Mouse (Mus musculus): Measurements from ENCODE around the gene Dennd6a.

The Dennd6a gene

GRCm38 (mm10) chr14:26571951-26572675 lies 1.5 kb upstream of the Dennd6a start:
- no peak for DNase-seq (ENCODE audit: low read depth, low spot score)

GRCm38 (mm10) chr14:26576255-26576780 lies 2.7 kb downstream of the Dennd6a start:
- DNase-seq (ENCODE audit: low read depth, low spot score), result no peak

DNA sequence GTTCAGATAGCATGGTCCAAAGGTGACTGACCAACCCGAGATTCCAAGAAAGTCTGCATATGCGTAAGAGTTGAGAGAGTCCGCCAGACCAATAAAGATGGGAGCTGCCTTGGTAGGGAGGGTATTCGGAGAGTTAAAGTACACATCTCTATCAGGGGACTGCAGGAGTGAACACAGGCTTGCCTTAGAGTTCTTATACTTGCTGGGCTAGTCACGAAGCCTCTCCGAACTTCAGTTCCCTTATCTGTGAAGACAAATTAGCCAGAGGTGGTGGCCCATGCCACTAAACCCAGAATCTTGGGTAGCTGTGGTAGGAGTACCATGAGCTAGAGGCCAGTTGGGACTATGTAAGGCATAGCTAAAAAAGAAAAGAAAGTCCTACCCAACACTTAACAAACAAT lies 5.1 kb downstream of the Dennd6a start:
- no peak for DNase-seq (ENCODE audit: low read depth, low spot score)

DNA sequence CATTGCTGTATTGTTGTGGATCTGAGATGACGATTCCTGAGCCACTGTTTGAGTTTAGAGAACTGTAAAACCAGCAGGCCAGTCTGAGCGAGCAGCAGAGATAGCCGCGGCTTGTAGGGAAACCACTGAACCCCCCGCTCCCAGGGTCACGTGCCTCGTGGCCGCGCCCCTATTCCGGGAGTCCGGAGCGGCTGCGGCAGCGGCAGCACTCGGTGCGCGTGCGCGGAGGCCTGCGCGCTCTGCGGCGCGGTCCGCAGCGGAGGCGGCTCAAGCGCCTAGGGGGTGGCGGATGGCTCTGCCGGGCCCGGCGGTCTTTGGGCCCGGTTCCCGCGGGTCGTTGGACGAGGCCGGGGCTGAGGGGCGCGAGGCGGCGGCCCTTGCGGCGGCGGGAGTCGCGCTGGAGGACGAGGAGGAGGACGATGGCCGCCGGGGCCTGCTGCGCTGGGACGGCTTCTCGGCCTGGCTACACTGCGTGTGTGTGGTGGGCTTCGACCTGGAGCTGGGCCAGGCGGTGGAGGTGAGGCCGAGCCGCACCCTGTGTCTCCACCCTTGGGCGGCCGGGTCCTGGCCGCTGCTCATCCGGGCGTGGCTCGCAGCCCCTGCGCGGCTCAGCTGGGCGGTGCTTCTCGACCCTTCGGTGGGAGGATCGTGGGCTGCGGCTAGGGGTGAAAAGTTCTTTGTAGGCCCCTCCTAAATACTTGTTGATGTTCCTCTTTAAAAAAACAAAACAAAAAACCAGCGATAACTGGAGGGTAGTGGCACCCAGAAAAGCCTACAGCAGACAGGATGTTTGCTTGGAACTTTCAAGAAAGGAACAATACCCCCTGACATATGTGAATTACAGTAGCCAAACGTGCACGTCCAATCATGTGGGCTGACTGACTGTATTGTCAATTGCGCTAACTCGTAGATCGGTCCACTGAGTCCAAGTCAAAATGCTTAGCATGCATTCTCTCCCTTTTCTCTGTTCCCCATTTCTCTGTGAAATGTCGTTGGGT lies 6.0 kb downstream of the Dennd6a start:
- DNase-seq (ENCODE audit: low read depth, low spot score), result peak; percentile 86

- DNase-seq (ENCODE audit: low read depth, low spot score), result no peak
Measured at GRCm38 (mm10) chr14:26583645-26584044, 10.0 kb downstream of the Dennd6a start.

- no peak for DNase-seq (ENCODE audit: low read depth, low spot score)
Measured at GRCm38 (mm10) chr14:26587116-26587515, 13.5 kb downstream of the Dennd6a start.

DNA sequence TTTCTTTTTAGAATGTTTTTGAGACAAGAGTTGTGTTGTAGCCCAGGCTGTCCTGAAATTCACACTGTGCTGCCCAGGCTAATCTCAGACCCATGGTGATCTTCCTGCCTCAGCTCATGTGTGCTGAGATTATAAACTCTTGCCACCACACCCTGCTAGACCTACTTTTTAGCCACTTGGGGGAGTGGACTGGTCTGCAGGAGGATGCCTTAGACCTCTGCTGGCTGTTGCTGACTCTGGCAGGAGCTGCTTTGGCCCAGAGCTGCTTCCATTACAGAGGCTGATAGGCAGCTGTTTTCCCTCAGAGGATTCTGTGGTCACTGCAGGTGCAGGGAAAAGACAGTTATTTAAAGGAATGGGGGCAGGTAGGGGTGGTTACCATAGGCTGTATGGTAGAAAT lies 17.7 kb downstream of the Dennd6a start:
- DNase-seq (ENCODE audit: low read depth, low spot score), result no peak

DNA sequence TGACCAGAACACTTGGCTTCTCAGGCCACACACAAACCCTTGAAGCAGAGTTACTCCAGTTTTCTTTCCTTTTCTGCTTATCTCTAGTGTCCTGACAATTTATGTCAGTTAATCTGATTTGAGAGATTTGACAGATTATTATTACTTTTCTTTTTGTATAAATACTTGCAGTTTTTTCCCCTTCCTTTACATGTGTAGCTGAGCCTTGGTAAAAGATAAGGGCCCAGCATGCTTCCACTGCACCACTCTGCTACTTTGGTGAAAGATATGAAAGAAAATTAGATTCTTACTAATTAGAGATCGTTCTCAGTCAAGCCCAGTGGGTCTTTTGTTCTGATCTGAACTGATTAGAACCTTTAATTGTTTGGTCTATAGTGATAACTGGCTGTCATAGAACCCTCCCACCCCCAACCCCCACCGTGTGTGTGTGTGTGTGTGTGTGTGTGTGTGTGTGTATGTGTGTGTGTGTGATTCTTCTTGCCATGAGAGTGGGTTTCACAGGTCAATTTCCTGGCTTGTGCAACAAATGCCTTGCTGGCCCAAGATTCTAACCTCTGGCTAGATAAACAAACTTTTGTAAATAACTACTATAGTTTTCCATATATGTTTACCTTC lies 19.7 kb downstream of the Dennd6a start:
- no peak for DNase-seq (ENCODE audit: low read depth, low spot score)

DNA sequence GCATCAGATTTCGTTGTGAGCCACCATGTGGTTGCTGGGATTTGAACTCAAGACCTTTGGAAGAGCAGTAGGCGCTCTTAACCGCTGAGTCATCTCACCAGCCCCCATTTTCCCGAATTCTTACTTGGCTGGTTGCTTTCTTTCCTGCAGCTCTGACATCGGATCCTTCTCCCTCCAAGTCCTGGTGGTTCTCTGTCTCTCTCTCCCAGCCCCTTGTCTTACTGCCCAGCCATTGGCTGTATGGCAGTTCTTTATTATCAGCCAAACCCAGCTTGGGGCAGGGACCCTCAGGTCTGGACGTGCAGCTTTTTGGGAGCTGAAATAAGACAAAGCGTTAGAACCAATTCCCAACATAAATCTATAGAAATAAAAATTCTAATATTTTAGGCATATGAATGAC lies 21.5 kb downstream of the Dennd6a start:
- DNase-seq (ENCODE audit: low read depth, low spot score), result no peak

- DNase-seq (ENCODE audit: low read depth, low spot score), result no peak
Measured at GRCm38 (mm10) chr14:26595695-26596365, 22.2 kb downstream of the Dennd6a start.

GRCm38 (mm10) chr14:26605354-26605753 lies 31.7 kb downstream of the Dennd6a start:
- DNase-seq (ENCODE audit: low read depth, low spot score), result no peak

DNA sequence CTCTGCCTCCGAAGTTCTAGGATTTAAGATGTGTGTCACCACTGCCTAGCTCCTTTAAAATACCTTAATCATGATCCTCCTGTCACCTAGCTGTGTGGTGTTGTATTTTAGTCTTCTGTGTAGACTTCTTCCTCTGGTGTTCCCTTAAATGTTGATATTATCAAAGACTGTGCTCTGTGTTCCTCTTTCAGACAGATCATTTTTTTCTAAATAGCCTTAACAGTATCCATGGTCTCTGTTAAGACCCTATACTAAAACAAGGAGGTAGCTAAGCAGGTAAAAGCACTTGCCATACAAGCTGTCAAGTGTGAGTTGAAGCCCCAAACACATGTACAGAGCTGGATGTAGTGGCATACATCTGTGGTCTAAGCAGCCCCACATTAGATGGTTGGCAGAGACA lies 36.0 kb downstream of the Dennd6a start:
- DNase-seq (ENCODE audit: low read depth, low spot score), result no peak

DNA sequence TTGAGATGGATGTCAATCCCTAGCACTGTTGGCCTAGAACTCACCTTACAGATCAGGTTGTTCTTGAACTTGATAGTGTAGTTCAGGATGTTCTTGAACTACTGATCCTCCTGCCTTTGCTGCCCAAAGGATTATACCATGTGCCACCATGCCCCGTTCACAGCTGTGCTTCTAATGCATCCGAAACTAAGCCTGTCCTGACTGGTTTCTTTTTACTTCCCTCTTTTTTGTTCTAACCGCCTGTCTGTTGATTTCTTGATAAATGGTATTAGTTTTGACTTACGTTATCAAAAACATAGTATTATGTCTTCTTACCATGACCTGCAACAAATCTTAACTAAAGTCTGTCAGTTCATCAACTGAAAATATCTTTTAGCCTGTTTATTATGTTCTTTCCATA lies 37.0 kb downstream of the Dennd6a start:
- no peak for DNase-seq (ENCODE audit: low read depth, low spot score)

GRCm38 (mm10) chr14:26625301-26625700 lies 51.6 kb downstream of the Dennd6a start:
- DNase-seq (ENCODE audit: low read depth, low spot score), result no peak

GRCm38 (mm10) chr14:26626605-26627140 lies 53.0 kb downstream of the Dennd6a start:
- no peak for DNase-seq (ENCODE audit: low read depth, low spot score)

DNA sequence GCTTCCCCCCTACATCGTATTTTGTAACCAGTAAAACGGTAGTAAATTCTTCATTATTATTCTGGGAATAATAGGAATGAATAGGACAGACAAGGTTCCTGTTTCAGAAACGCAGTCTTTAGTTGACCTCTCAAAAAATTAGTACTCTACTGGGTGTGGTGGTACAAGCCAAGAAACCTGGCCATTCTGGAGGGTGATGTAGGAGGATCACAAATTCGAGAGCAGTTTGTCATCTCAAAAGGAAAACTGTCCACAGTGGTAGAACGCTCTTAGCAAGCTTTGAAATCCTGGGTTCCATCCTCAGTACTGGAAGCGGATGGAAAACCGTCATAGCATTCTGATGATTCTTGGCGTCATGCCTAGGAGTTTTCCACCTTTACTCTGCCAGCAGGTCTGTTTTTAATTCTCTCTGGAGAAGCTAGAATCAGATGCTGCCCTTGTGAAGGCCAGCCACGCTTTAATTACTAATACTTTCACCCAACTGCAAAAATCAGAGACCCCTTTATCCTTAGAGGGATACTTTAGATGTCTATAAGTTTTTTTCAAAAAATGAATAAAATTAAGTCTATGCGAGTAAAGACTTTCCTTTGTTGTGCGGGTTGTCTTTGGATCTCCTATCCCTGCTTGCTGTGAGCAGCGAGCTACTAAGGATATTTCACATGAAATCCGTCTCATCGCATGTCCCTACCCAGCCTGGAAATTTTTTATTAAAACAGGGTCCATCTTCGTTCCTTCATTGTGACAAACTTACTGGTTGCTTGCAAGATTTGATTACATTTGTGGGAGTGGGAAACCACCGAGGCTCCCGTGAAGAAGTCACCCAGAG lies 63.6 kb downstream of the Dennd6a start:
- no peak for DNase-seq (ENCODE audit: low read depth, low spot score)

DNA sequence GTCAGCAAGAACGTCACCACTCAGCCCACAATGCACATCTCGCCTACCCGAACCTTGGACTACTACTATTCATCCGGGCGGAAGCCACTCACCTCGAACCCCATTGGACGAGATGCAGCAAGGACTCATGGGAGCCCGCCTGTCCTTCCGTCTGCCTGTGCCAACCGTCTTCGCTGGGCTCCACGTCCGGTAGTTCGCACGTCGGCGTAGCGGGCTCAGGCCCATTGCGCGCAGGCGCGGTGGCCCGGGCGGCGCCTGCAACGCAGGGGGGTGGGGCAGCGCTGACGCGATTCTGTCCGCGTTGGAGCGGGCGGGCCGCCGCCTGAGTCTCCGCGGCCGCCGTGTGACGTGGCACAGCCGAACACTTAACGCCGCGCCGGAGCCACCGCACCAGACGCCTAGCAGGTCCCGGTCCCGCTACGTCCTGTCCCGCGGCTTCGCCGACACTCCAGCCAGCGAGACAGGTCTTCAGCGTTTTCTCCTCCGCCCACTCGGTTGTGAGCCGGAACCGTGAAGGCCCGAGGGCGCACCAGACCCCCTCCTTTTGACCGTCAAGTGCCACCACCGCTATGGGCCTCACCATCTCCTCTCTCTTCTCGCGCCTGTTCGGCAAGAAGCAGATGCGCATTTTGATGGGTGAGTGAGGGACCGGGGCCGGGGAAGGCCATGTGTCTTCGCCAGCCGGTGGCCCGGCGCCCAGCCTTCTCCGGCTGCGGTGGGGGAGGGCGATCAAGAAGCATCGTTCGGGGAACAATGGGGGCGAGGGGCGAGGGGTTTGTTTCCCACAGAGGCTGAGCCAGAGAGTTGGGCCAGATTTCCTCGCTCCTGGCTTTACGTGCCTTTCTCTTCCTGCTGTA lies 64.4 kb downstream of the Dennd6a start, which contains the start of gene Arf4:
TSS of gene Arf4 (plus strand) at position 224 of the 857 bp plus-strand sequence.
- DNase-seq (ENCODE audit: low read depth, low spot score), result peak; percentile 99

DNA sequence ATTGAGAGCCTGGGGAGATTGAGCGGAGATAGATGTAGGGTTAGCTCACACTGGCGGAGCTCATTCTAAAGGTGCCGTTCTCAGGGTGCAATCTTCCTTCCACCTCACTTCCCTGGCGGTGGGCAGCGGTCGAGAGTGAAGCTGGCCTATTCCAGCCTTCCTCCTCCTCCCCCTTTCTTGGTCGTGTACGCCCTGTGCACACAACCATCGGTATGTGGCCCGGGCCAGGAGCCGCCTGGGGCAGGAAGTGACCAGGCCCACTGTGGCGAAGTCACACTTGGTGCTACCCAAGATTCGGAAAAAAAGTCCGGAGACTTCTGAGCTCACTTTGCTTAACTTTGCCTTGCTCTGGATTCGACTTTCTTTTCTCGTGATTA lies 65.0 kb downstream of the Dennd6a start:
- DNase-seq (ENCODE audit: low read depth, low spot score), result peak; percentile 76

GRCm38 (mm10) chr14:26639251-26639650 lies 65.6 kb downstream of the Dennd6a start:
- peak; percentile 43 for DNase-seq (ENCODE audit: low read depth, low spot score)
